ENCODE assay signal across 13 mouse cellular contexts in genomic region chr7:81991116-81991515, GRCm38 (mm10). TPM values are rescaled to one million over a fixed set of nuclear protein-coding genes. Genes with fewer than 3 reads are reported as not detected.
DNase-seq lines count a peak whose midpoint lies in the region; ATAC-seq and TF ChIP-seq lines count a peak whose summit lies in the region.
"Had no signal": no experiment of that assay in that cellular context is flagged by ENCODE, and none has a peak within 500 bp of the region (broad histone marks: within the 10 kb centered on the region; RNA-seq: fewer than 3 reads in every experiment).

No protein-coding gene starts in this region.

- H3K4me1 ChIP-seq in heart, embryonic 14.5 days (ENCODE audit: control insufficient read depth in 2 of 2, insufficient read depth in 2 of 2, low read length in 2 of 2): peaks cover 0 to 9% of the 10 kb centered on the region in 2 experiments; a peak in 3 of 4 replicates
- H3K4me1 ChIP-seq in hindbrain, embryonic 10.5 days (replicated peaks): peaks cover 25% of the 10 kb centered on the region
- H3K4me1 ChIP-seq in liver, postnatal 0 days (ENCODE audit: insufficient read depth): peaks cover 9% of the 10 kb centered on the region; the same call in 1 of the 2 replicates

- no peak for TF ChIP-seq CTCF in liver, postnatal 0 days (IDR thresholded peaks at IDR 0.05; ENCODE audit: low read depth)

- 10% methylated on average over 12 of the region's 12 CpGs for WGBS in heart, embryonic 14.5 days
- WGBS in hindbrain, embryonic 10.5 days: 7% methylated on average over 12 of the region's 12 CpGs
- WGBS in liver, postnatal 0 days (ENCODE audit: insufficient replicate concordance): 4% methylated on average over 12 of the region's 12 CpGs

- H3K9ac ChIP-seq in heart, embryonic 14.5 days (ENCODE audit: low read length): peak overlapping the region; percentile 57; the same call in 1 of the 2 replicates
- no peak overlapping the region for H3K9ac ChIP-seq in liver, postnatal 0 days (replicated peaks)

- no peaks in the 10 kb centered on the region for H3K36me3 ChIP-seq in heart, embryonic 14.5 days (ENCODE audit: control insufficient read depth, insufficient read depth, low read length)
- H3K36me3 ChIP-seq in hindbrain, embryonic 10.5 days: no peaks in the 10 kb centered on the region
- H3K36me3 ChIP-seq in liver, postnatal 0 days (replicated peaks; ENCODE audit: insufficient read depth, low read length): no peaks in the 10 kb centered on the region

- TF ChIP-seq EP300 in liver, postnatal 0 days (IDR thresholded peaks at IDR 0.05; ENCODE audit: low read depth): no peak

- no peak for DNase-seq in heart, adult 8-10 months (ENCODE audit: low spot score)
- peak; percentile 6 for DNase-seq in R1 (ENCODE audit: low read depth, low spot score)
- DNase-seq in hindbrain, embryonic 10.5 days (ENCODE audit: low spot score): peak; percentile 24
- DNase-seq in liver, postnatal 0 days: no peak
- no peak for DNase-seq in urinary bladder, adult 18-20 months (ENCODE audit: low spot score in 2 of 2)
- DNase-seq in adrenal gland, postnatal 14 days: no peak
- DNase-seq: gastrocnemius, postnatal 36 days; spleen, adult 18-20 months had no signal

- H3K27me3 ChIP-seq in heart, embryonic 14.5 days (ENCODE audit: control insufficient read depth, insufficient read depth, low read length): peaks cover 78% of the 10 kb centered on the region
- H3K27me3 ChIP-seq in hindbrain, embryonic 10.5 days (ENCODE audit: insufficient read depth, poor library complexity, severe bottlenecking): peaks cover 86% of the 10 kb centered on the region
- peaks cover 79% of the 10 kb centered on the region for H3K27me3 ChIP-seq in liver, postnatal 0 days (ENCODE audit: insufficient read depth, low read length)

- H3K4me2 ChIP-seq in heart, embryonic 14.5 days (ENCODE audit: low read length): peak overlapping the region; percentile 93
- no peak overlapping the region for H3K4me2 ChIP-seq in liver, postnatal 0 days (ENCODE audit: low read depth, low read length)

- no peaks in the 10 kb centered on the region for H3K9me3 ChIP-seq in heart, embryonic 14.5 days (ENCODE audit: control insufficient read depth, low read length)
- H3K9me3 ChIP-seq in hindbrain, embryonic 10.5 days: no peaks in the 10 kb centered on the region
- H3K9me3 ChIP-seq in liver, postnatal 0 days (ENCODE audit: low read length): no peaks in the 10 kb centered on the region

- H3K27ac ChIP-seq in heart, embryonic 14.5 days (replicated peaks in 1 of 2; ENCODE audit: control insufficient read depth in 1 of 2, insufficient read depth in 1 of 2, low read depth in 2 of 2, low read length in 2 of 2): no peak overlapping the region
- H3K27ac ChIP-seq in hindbrain, embryonic 10.5 days: no peak overlapping the region
- H3K27ac ChIP-seq in liver, postnatal 0 days (ENCODE audit: low read depth): no peak overlapping the region

- peak overlapping the region; percentile 39 to 61 for H3K4me3 ChIP-seq in heart, embryonic 14.5 days (ENCODE audit: control insufficient read depth in 1 of 2, insufficient read depth in 1 of 2, low read depth in 1 of 2, low read length in 2 of 2)
- peak overlapping the region; percentile 64 for H3K4me3 ChIP-seq in hindbrain, embryonic 10.5 days
- 0 out of 2 replicates have a peak overlapping the region, but pooled peaks have one; percentile 37 for H3K4me3 ChIP-seq in liver, postnatal 0 days (ENCODE audit: low read depth, low read length)

- no peak for ATAC-seq in heart, embryonic 14.5 days (ENCODE audit: insufficient number of reproducible peaks, insufficient read depth, low FRiP score, low read depth)
- ATAC-seq in liver, postnatal 0 days: no peak
- no peak for ATAC-seq in megakaryocyte-erythroid progenitor cell, adult 5-6 weeks (replicated peaks; ENCODE audit: low FRiP score, low TSS enrichment, poor library complexity, severe bottlenecking)
- ATAC-seq: CD4-positive, CD25-positive, alpha-beta regulatory T cell, adult 4 months had no signal

RNA-seq across cellular contexts. Expression of gene Bnc1, which starts 1.0 kb away (rescaled TPM):
- 4.8 and 6.3 TPM in 2 replicates for polyA plus RNA-seq in heart, embryonic 14.5 days (2014; fragmentation: Nextera tagmentation; extraction: Ambion mirVana)
- 1 to 10 TPM; 1.5 to 2.2 (median 1.6) TPM for total RNA-seq in heart, adult 8-10 months (2022)
- polyA plus RNA-seq in hindbrain, embryonic 10.5 days (2016; fragmentation: Nextera tagmentation; extraction: Ambion mirVana): 0.93 and 0.95 TPM in 2 replicates
- polyA plus RNA-seq in liver, postnatal 0 days (2015; fragmentation: Nextera tagmentation; extraction: Ambion mirVana): 0.26 and 0.38 TPM in 2 replicates
- total RNA-seq in megakaryocyte-erythroid progenitor cell, adult 5-6 weeks (2014; fragmentation: Nextera tagmentation): not detected in 2 replicates
- not detected in 2 replicates for total RNA-seq in megakaryocyte-erythroid progenitor cell, adult 5-6 weeks (2017)
- total RNA-seq in adrenal gland, postnatal 14 days (2021): 0.93 and 0.98 TPM in 2 replicates
- total RNA-seq: gastrocnemius, postnatal 36 days; left cerebral cortex, adult 8-10 months; monocyte, adult 5-6 weeks had no signal
- polyA plus RNA-seq: CD4-positive, CD25-positive, alpha-beta regulatory T cell, adult 4 months had no signal

RNA-seq across cellular contexts. Expression of gene Hdgfl3, which starts 56.8 kb away (rescaled TPM):
- 15.6 and 16.0 TPM in 2 replicates for polyA plus RNA-seq in heart, embryonic 14.5 days (2014; fragmentation: Nextera tagmentation; extraction: Ambion mirVana)
- total RNA-seq in heart, adult 8-10 months (2022): 1 to 10 TPM; 7.1 to 9.5 (median 8.9) TPM
- 20.8 and 23.4 TPM in 2 replicates for polyA plus RNA-seq in hindbrain, embryonic 10.5 days (2016; fragmentation: Nextera tagmentation; extraction: Ambion mirVana)
- 0.59 and 0.66 TPM in 2 replicates for polyA plus RNA-seq in liver, postnatal 0 days (2015; fragmentation: Nextera tagmentation; extraction: Ambion mirVana)
- 0.32 and 0.76 TPM in 2 replicates for total RNA-seq in megakaryocyte-erythroid progenitor cell, adult 5-6 weeks (2014; fragmentation: Nextera tagmentation)
- total RNA-seq in megakaryocyte-erythroid progenitor cell, adult 5-6 weeks (2017): 0.56 and 3.6 TPM in 2 replicates
- 13.6 and 15.8 TPM in 2 replicates for total RNA-seq in adrenal gland, postnatal 14 days (2021)

Comparison
In these comparisons a context has a peak if more than half of its experiments do, and no peak if none do; other contexts are left out.
1. DNase-seq: peak in R1 (single experiment) and hindbrain, embryonic 10.5 days (single experiment); none in heart, adult 8-10 months (single experiment), liver, postnatal 0 days (single experiment), urinary bladder, adult 18-20 months (0 of 2) and adrenal gland, postnatal 14 days (single experiment).
2. Peak in every context shown above with its lines, with median percentiles within 50 percentile points of each other: H3K4me3 ChIP-seq.